Mouse (Mus musculus) brain, embryonic 14.5 days (tissue): ENCODE results near the gene Napb.
A peak's percentile ranks its signal among the peaks of the same experiment; 100 is the strongest.

Experiments
- CTCF ChIP-seq: fragments of 200-500 bp; IDR thresholded peaks from 2 replicates; pipeline ENCODE4 v1.5.1; 2012; ENCODE audit warnings: inconsistent platforms, mild to moderate bottlenecking, moderate library complexity, borderline replicate concordance; ENCODE audit not compliant: insufficient read depth, insufficient read length; ENCODE audit errors: extremely low read depth
- POLR2A ChIP-seq: fragments of 200-500 bp; IDR thresholded peaks from 2 replicates; pipeline ENCODE4 v1.6.1; 2012; ENCODE audit warnings: mild to moderate bottlenecking, inconsistent platforms, borderline replicate concordance; ENCODE audit not compliant: poor library complexity, insufficient read depth, insufficient read length, severe bottlenecking; ENCODE audit errors: extremely low read depth

GRCm38 (mm10) chr2:148706409-148707201 lies 25.7 kb downstream of the Napb start:
- TF ChIP-seq POLR2A (no peak), CTCF (peak; percentile 28; the same call in 1 of the 2 replicates)
